Mouse (Mus musculus) limb, embryonic 11.5 days (tissue): ENCODE measurements at regions not wholly inside any gene's neighbourhood (a gene's known extent, or its start where the extent isn't known, plus 50 kb on each side); places are given as distances from the start of the nearest gene placed in this dataset.
A peak's percentile ranks its signal among the peaks of the same experiment; 100 is the strongest.

Experiments
- ATAC-seq: fragments of 200-750 bp; cut with Nextera tagmentation; 2 replicates; pipeline ENCODE4 v1.8.0; 2017; ENCODE audit warnings: low read depth; ENCODE audit not compliant: insufficient number of reproducible peaks, low FRiP score, low TSS enrichment
- DNase-seq: peaks from one replicate; pipeline ENCODE4 v3.0.0-alpha.2; 2015; ENCODE audit warnings: low spot score
- H3K27ac ChIP-seq: fragments of 300-500 bp; sonication (generic); replicated peaks from 2 replicates; pipeline ENCODE4 v1.5.1; 2014; ENCODE audit warnings: low read depth, mild to moderate bottlenecking, low read length
- H3K27me3 ChIP-seq: fragments of 300-500 bp; sonication (generic); 2 replicates; pipeline ENCODE4 v1.6.1; 2014; ENCODE audit warnings: mild to moderate bottlenecking, low read length, mixed read lengths; ENCODE audit not compliant: control insufficient read depth, insufficient read depth
- H3K36me3 ChIP-seq: fragments of 300-500 bp; sonication (generic); 2 replicates; pipeline ENCODE4 v1.6.1; 2014; ENCODE audit warnings: mild to moderate bottlenecking, low read length, moderate library complexity, mixed read lengths; ENCODE audit not compliant: control insufficient read depth, insufficient read depth
- H3K4me1 ChIP-seq: fragments of 300-500 bp; sonication (generic); 2 replicates; pipeline ENCODE4 v1.6.1; 2014; ENCODE audit warnings: low read length, mixed read lengths; ENCODE audit not compliant: control insufficient read depth, insufficient read depth
- H3K4me2 ChIP-seq: fragments of 300-500 bp; sonication (generic); 2 replicates; pipeline ENCODE4 v1.6.1; 2014; ENCODE audit warnings: low read depth, mild to moderate bottlenecking, moderate library complexity; ENCODE audit not compliant: severe bottlenecking
- H3K4me3 ChIP-seq: fragments of 300-500 bp; sonication (generic); 2 replicates; pipeline ENCODE4 v1.5.1; 2014; ENCODE audit warnings: low read depth, low read length
- H3K9ac ChIP-seq: fragments of 300-500 bp; sonication (generic); 2 replicates; pipeline ENCODE4 v1.6.1; 2014; ENCODE audit warnings: mild to moderate bottlenecking, low read length
- H3K9me3 ChIP-seq: fragments of 300-500 bp; sonication (generic); 2 replicates; pipeline ENCODE4 v1.6.1; 2016; ENCODE audit warnings: low read length; ENCODE audit not compliant: control insufficient read depth
- WGBS: fragments of 180-500 bp; shearing (Covaris S2); extraction: QIAGEN DNeasy Blood & Tissue Kit; methylation state at CpG from one replicate; pipeline ENCODE4 v1.1.7; 2014; 5-methylcytosine and 5-hydroxymethylcytosine counted together

DNA sequence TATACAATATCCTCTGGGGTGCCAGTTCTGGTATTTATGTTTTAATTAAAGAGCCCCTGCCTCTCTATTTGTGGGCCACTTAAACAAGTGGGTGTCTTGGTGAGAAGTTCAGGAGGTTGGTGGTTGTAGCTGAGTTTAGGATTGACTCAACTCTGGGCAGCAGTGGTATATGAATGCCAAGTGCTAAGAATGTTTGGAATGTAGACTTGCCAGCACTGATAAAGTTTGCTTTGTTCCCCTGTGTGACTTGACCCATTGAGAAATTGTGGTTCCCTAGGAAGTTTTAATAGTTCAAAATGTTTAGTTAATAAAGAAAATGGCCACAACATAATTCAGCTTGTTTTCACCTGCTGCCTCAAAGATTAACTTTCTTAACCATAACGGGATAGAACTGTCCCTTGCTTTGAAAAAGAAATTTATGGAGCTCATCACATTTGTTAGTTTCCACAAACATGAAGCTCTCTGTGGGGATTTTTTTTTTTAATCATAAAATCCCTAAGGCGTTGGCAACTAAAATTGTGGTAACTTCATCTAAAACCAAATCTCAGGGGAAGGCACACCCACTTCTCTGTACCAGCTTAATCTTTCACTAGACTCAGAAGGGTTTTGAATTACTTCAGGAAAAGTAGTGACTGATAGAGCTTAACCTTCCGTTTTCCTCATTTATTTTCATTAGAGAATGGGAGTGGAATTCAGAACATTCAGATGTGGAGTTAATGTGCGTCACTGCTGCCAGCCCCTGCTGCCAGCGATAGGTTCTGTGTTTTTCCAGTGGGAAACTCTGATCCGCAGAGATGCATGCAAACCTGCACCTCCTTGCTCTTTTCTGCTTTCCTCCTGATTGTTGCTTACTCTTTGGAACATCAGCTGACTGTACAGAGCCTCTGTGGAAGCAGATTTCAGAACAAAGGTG, 126.4 kb downstream of the Ogfrl1 start:
- no peaks in the 10 kb centered on the region for H3K27me3 ChIP-seq
- DNase-seq: no peak
- no peak overlapping the region for H3K9ac ChIP-seq
- no peak overlapping the region for H3K4me3 ChIP-seq
- H3K4me2 ChIP-seq: no peak overlapping the region
- 59% methylated on average over 6 of the region's 6 CpGs for WGBS
- ATAC-seq: no peak
- no peak overlapping the region for H3K27ac ChIP-seq
- H3K4me1 ChIP-seq: no peaks in the 10 kb centered on the region
- H3K36me3 ChIP-seq: no peaks in the 10 kb centered on the region
- no peaks in the 10 kb centered on the region for H3K9me3 ChIP-seq

DNA sequence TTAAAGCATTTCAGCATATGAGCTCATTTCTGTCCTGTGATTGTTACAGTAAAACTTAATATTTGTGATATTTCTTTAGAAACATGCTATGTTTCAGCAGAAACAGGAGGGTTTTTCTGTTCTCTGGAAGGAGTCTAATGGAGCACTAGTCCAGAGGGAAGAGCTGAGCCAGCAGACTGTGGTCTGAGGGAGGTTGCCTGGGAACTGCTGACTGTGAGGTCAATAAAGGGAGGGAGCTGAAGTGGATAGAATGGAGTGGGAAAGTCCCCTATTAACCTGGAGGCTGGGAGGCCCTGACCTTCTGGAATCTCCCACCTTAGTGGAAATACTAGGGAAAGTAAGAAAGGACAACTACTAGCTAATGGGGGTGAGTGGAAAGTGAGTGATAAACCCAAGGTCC, 129.5 kb downstream of the Ogfrl1 start:
- no peak overlapping the region for H3K4me3 ChIP-seq
- H3K4me2 ChIP-seq: no peak overlapping the region
- no peaks in the 10 kb centered on the region for H3K27me3 ChIP-seq
- no peak for ATAC-seq
- no peaks in the 10 kb centered on the region for H3K9me3 ChIP-seq
- H3K36me3 ChIP-seq: no peaks in the 10 kb centered on the region
- no peak for DNase-seq
- H3K9ac ChIP-seq: no peak overlapping the region
- H3K27ac ChIP-seq: no peak overlapping the region
- H3K4me1 ChIP-seq: peaks cover 3% of the 10 kb centered on the region; the same call in 1 of the 2 replicates

DNA sequence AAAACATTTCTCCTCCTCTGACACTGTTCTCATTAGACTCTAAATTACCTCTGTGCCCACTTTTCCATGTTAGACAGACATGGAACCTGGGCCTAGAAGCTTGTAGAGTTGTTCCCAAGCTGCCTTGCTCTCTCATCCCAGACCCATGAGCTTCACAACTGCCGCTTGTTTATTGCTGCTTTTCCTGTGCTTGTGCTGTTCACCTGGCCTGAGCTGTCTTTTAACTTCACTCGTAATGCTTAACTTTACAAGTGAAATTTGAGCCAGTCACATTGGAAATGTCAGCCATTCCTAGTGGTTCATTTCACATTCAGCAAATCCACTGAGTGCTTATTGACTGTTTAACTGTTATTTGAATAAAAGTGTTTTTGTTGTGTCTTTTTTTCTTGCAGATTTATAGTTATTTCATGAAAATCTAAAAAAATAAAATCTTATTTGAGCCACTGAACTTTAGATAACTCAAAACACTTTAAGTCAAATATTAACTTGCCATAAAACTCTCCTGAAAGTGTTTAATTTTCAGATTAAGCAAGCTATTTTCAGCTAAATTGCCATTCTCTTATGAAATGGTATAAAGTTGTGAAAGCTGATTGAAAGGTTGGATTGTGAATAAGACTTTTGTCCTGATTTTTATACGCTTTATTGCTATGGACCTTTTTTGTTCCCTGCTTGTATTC, 131.9 kb downstream of the Ogfrl1 start:
- Histone ChIP-seq H3K4me1 (peaks cover 3% of the 10 kb centered on the region; the same call in 1 of the 2 replicates), H3K4me2 (no peak overlapping the region), H3K27ac (no peak overlapping the region), H3K27me3 (no peaks in the 10 kb centered on the region), H3K4me3 (no peak overlapping the region), H3K36me3 (no peaks in the 10 kb centered on the region), H3K9me3 (no peaks in the 10 kb centered on the region), H3K9ac (no peak overlapping the region)
- 40% methylated on average over 3 of the region's 3 CpGs for WGBS
- DNase-seq: no peak
- ATAC-seq: no peak

DNA sequence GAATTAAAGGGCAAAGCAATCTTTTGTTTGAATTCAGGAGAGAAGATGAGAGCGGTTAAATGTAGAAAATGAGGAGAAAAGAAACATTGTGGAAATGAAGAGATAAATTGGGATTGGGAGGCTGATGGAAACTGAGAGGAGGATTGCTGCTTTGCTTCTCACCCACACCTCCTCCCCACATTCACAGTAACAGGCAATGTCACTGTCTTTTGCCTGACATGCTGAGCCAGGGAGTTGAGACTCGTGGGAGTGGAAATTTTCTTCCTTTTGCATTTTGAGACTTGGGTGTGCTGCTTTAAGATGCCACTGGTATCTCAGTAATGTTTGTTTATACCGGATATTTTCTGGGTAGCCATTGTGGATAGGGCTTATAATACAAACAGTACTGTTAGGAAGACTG, 133.3 kb downstream of the Ogfrl1 start:
- Histone ChIP-seq H3K27ac (no peak overlapping the region), H3K4me3 (no peak overlapping the region), H3K9ac (no peak overlapping the region), H3K4me2 (no peak overlapping the region), H3K9me3 (no peaks in the 10 kb centered on the region), H3K36me3 (no peaks in the 10 kb centered on the region), H3K4me1 (peaks cover 3% of the 10 kb centered on the region; the same call in 1 of the 2 replicates), H3K27me3 (no peaks in the 10 kb centered on the region)
- no peak for DNase-seq
- ATAC-seq: no peak
- WGBS: 82% methylated on average over 3 of the region's 3 CpGs

DNA sequence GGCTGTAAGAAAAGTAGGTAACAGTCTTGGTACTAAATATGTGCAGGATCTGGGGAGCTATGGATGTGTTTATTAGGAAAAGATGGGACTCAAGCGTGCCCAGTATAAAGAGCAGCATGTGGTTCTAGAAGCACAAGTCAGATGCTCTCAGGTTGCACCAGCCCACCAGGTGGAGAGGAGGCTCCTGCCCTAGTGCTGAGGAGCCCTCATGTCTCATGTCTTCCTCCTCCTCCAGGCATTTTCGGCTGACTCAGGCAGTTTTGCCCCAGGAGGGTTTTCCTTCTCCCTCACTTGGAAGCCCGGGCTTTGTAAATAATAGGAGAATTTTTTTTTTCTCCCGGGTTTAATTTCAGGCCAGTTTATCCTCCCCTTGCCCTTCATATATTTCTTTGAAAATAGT, 133.8 kb downstream of the Ogfrl1 start:
- WGBS: 54% methylated on average over 4 of the region's 4 CpGs
- H3K4me1 ChIP-seq: peaks cover 3% of the 10 kb centered on the region; the same call in 1 of the 2 replicates
- H3K9me3 ChIP-seq: no peaks in the 10 kb centered on the region
- H3K4me3 ChIP-seq: no peak overlapping the region
- H3K27me3 ChIP-seq: no peaks in the 10 kb centered on the region
- no peak overlapping the region for H3K27ac ChIP-seq
- no peak overlapping the region for H3K9ac ChIP-seq
- H3K36me3 ChIP-seq: no peaks in the 10 kb centered on the region
- H3K4me2 ChIP-seq: no peak overlapping the region
- ATAC-seq (no peak), DNase-seq (no peak)

DNA sequence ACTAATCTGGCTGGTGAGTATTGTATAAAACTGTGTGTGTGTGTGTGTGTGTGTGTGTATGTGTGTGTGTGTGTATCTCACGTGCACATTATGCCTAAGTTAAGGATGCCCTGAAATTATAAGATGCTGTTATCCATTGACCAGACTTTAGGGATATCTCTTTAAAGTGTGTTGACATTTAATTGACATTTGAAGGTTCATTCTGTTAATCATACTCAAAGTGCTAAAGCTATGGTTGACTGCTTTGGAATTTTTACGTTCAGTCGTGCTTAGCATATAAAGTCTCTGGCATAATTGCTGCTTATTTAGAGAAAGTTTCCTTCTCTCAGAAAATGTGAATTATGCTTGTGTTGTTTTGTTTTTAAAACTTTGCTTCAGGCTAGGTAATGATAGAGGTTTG, 135.9 kb downstream of the Ogfrl1 start:
- no peaks in the 10 kb centered on the region for H3K36me3 ChIP-seq
- no peak overlapping the region for H3K4me3 ChIP-seq
- peaks cover 6% of the 10 kb centered on the region for H3K4me1 ChIP-seq
- no peak overlapping the region for H3K4me2 ChIP-seq
- no peaks in the 10 kb centered on the region for H3K27me3 ChIP-seq
- no peak for DNase-seq
- H3K27ac ChIP-seq: no peak overlapping the region
- ATAC-seq: no peak
- no peaks in the 10 kb centered on the region for H3K9me3 ChIP-seq
- 92% methylated on average over 3 of the region's 3 CpGs for WGBS
- no peak overlapping the region for H3K9ac ChIP-seq

DNA sequence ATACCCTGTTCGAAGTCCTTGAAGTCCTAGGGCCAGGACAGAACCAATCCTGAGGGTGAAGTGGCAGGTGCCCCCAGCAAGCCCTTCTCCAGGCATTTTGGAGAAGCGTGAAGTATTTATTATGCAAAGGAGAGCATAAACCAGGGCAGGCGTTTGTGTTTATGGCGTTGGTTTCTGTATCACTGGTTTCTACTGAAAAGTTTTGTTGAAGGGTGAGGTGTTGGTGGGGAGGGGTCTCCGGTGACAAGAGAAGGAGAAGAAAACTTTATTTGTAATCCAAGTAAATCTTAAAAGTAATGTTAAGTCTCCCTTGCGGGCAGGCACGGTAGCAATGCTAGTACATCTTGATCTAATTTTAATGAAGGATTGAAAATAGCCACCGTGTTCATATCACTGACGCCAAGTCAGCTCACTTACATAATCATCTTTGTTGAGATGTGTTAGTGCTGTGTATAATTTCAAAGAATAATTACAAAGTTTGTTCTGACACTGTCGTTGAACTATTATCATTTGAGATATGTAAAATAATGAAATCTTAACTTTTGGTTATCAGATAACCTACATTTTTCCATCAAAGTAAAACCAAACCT, 140.2 kb downstream of the Ogfrl1 start:
- no peaks in the 10 kb centered on the region for H3K27me3 ChIP-seq
- ATAC-seq (no peak), DNase-seq (peak; percentile 29)
- peak overlapping the region; percentile 42 for H3K4me2 ChIP-seq
- H3K9me3 ChIP-seq: no peaks in the 10 kb centered on the region
- H3K27ac ChIP-seq: no peak overlapping the region
- H3K4me1 ChIP-seq: peaks cover 3% of the 10 kb centered on the region; the same call in 1 of the 2 replicates
- peak overlapping the region; percentile 64 for H3K4me3 ChIP-seq
- 37% methylated on average over 10 of the region's 10 CpGs for WGBS
- peak overlapping the region; percentile 5; the same call in 1 of the 2 replicates for H3K9ac ChIP-seq
- no peaks in the 10 kb centered on the region for H3K36me3 ChIP-seq

DNA sequence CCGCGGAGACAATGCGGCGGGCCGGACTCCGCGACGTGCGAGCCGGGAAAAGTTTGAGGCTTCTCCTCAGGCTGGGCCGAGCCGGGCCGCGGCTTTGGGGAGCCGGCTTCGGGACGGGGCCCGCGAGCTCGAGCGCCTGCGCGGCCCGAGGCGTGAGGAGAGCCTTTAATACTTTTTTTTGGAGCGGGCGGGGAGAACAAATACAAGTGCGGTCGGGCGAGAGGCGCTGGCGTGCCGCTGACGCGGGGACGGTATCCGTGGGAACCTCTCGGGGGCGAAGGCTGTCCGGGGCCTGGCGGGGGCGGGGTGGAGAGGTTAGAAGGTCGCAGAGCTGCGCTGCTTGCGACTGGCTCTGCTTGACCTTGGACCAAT, 141.0 kb downstream of the Ogfrl1 start:
- DNase-seq: peak; percentile 69

More for the DNA sequence above, 141.0 kb downstream of the Ogfrl1 start:
- Histone ChIP-seq H3K36me3 (no peaks in the 10 kb centered on the region), H3K9me3 (no peaks in the 10 kb centered on the region), H3K27ac (peak overlapping the region; percentile 42; the same call in 1 of the 2 replicates), H3K4me1 (peaks cover 3% of the 10 kb centered on the region; the same call in 1 of the 2 replicates), H3K4me2 (peak overlapping the region; percentile 42), H3K9ac (peak overlapping the region; percentile 78), H3K27me3 (no peaks in the 10 kb centered on the region), H3K4me3 (peak overlapping the region; percentile 64)
- 0% methylated on average over 35 of the region's 45 CpGs for WGBS
- no peak for ATAC-seq
